Mouse (Mus musculus): Measurements from ENCODE around the gene Lrrc8d.

- TF ChIP-seq POLR2A (IDR thresholded peaks at IDR 0.05; ENCODE audit: borderline replicate concordance, insufficient read depth, low read length), result no peak
- TF ChIP-seq CTCF (IDR thresholded peaks at IDR 0.05; ENCODE audit: borderline replicate concordance, insufficient read depth, low read depth, low read length), result no peak
Measured at GRCm38 (mm10) chr5:105715095-105715494, 15.3 kb downstream of the Lrrc8d start.

Measured in cerebellum, adult 2 months (tissue).